In genomic region chr16:37676024-37676676, GRCm38 (mm10) we compare ENCODE assay signal across 8 mouse cellular contexts. TPM values are rescaled to one million over a fixed set of nuclear protein-coding genes. Genes with fewer than 3 reads are reported as not detected.
DNase-seq lines count a peak whose midpoint lies in the region; ATAC-seq and TF ChIP-seq lines count a peak whose summit lies in the region.

No protein-coding gene starts in this region.

- peak overlapping the region; percentile 11; the same call in 1 of the 2 replicates for H3K4me3 ChIP-seq in heart, embryonic 13.5 days
- peak overlapping the region; percentile 26 for H3K4me3 ChIP-seq in brown adipose tissue, adult 24 weeks (ENCODE audit: insufficient read depth, low read depth, low read length)
- no peak overlapping the region; the same call in 1 of the 2 replicates for H3K4me3 ChIP-seq in heart, postnatal 0 days (ENCODE audit: low read depth, low read length)
- peak overlapping the region; percentile 19; the same call in 1 of the 2 replicates for H3K4me3 ChIP-seq in neural tube, embryonic 15.5 days (replicated peaks)

- no peak for DNase-seq in heart, postnatal 14 days
- DNase-seq in heart, postnatal 0 days (ENCODE audit: low spot score) = no peak
- peak; percentile 46 to 55 for DNase-seq in layer of hippocampus, postnatal 10 days (ENCODE audit: low spot score in 2 of 2)
- no peak for DNase-seq in spleen, postnatal 4 days (ENCODE audit: low spot score in 2 of 2)
- DNase-seq in thymus, postnatal 0 days (ENCODE audit: low spot score) = no peak

- H3K27ac ChIP-seq in heart, embryonic 13.5 days (replicated peaks) = no peak overlapping the region
- peak overlapping the region; percentile 35; the same call in 1 of the 2 replicates for H3K27ac ChIP-seq in brown adipose tissue, adult 24 weeks (replicated peaks; ENCODE audit: low read depth, low read length)
- H3K27ac ChIP-seq in heart, postnatal 0 days (ENCODE audit: low read depth) = no peak overlapping the region
- peak overlapping the region; percentile 45; the same call in 1 of the 2 replicates for H3K27ac ChIP-seq in neural tube, embryonic 15.5 days (replicated peaks)

- H3K4me1 ChIP-seq in heart, embryonic 13.5 days = no peaks in the 10 kb centered on the region
- no peaks in the 10 kb centered on the region for H3K4me1 ChIP-seq in brown adipose tissue, adult 24 weeks (ENCODE audit: control insufficient read depth, insufficient read depth, insufficient read length, low read length)
- H3K4me1 ChIP-seq in heart, postnatal 0 days (ENCODE audit: control insufficient read depth, insufficient read depth) = no peaks in the 10 kb centered on the region
- H3K4me1 ChIP-seq in neural tube, embryonic 15.5 days = peaks cover 17% of the 10 kb centered on the region

- WGBS in heart, embryonic 13.5 days = 54% methylated on average over 17 of the region's 17 CpGs
- WGBS in heart, postnatal 0 days = 53% methylated on average over 17 of the region's 17 CpGs
- 28% methylated on average over 17 of the region's 17 CpGs for WGBS in neural tube, embryonic 15.5 days

- no peaks in the 10 kb centered on the region for H3K9me3 ChIP-seq in heart, embryonic 13.5 days
- no peaks in the 10 kb centered on the region for H3K9me3 ChIP-seq in heart, postnatal 0 days (replicated peaks; ENCODE audit: control insufficient read depth, low read length)
- H3K9me3 ChIP-seq in neural tube, embryonic 15.5 days (replicated peaks) = no peaks in the 10 kb centered on the region

- peak overlapping the region; percentile 54 for H3K4me2 ChIP-seq in heart, embryonic 13.5 days
- peak overlapping the region; percentile 27; the same call in 1 of the 2 replicates for H3K4me2 ChIP-seq in heart, postnatal 0 days (ENCODE audit: low read depth, low read length)
- peak overlapping the region; percentile 49 for H3K4me2 ChIP-seq in neural tube, embryonic 15.5 days

- TF ChIP-seq CTCF in heart, postnatal 0 days (IDR thresholded peaks at IDR 0.05; ENCODE audit: low read depth) = no peak

- intact Hi-C loops in heart, postnatal 14 days (cut with DNase I) = no loop called here

- no peak for TF ChIP-seq EP300 in heart, postnatal 0 days (IDR thresholded peaks at IDR 0.05; ENCODE audit: low read depth)

- ATAC-seq in heart, embryonic 13.5 days (ENCODE audit: extremely low read depth, insufficient number of reproducible peaks, low FRiP score, low TSS enrichment) = no peak
- no peak for ATAC-seq in heart, postnatal 0 days (ENCODE audit: insufficient read depth, low read depth)
- ATAC-seq in neural tube, embryonic 15.5 days (ENCODE audit: low FRiP score) = peak; percentile 91

- H3K36me3 ChIP-seq in heart, embryonic 13.5 days = no peaks in the 10 kb centered on the region
- no peaks in the 10 kb centered on the region for H3K36me3 ChIP-seq in heart, postnatal 0 days (replicated peaks; ENCODE audit: control insufficient read depth, insufficient read depth, low read length)
- no peaks in the 10 kb centered on the region for H3K36me3 ChIP-seq in neural tube, embryonic 15.5 days

- peak overlapping the region; percentile 47; the same call in 1 of the 2 replicates for H3K9ac ChIP-seq in heart, embryonic 13.5 days
- H3K9ac ChIP-seq in heart, postnatal 0 days (replicated peaks; ENCODE audit: low read depth, low read length) = no peak overlapping the region
- H3K9ac ChIP-seq in neural tube, embryonic 15.5 days (replicated peaks) = peak overlapping the region; percentile 30; the same call in 1 of the 2 replicates

- H3K27me3 ChIP-seq in heart, embryonic 13.5 days (replicated peaks) = no peaks in the 10 kb centered on the region
- H3K27me3 ChIP-seq in heart, postnatal 0 days (ENCODE audit: control insufficient read depth, insufficient read depth, low read length) = no peaks in the 10 kb centered on the region
- no peaks in the 10 kb centered on the region for H3K27me3 ChIP-seq in neural tube, embryonic 15.5 days (replicated peaks)

RNA-seq across cellular contexts. Expression of gene Ndufb4, which starts 21.9 kb away (rescaled TPM):
- 69.4 and 84.7 TPM in 2 replicates for polyA plus RNA-seq in heart, embryonic 13.5 days (2015; fragmentation: Nextera tagmentation; extraction: Ambion mirVana)
- 100 to 1,000 TPM; 124 to 140 TPM for total RNA-seq in heart, postnatal 14 days (2021)
- 800 and 1,040 TPM in 2 replicates for polyA plus RNA-seq in brown adipose tissue, adult 24 weeks (2012; ENCODE audit: insufficient read depth, insufficient read length, missing spikeins)
- total RNA-seq in heart, postnatal 0 days (2014; rRNA removed; ENCODE audit: low replicate concordance) = 98.7 and 107 TPM in 2 replicates
- polyA plus RNA-seq in heart, postnatal 0 days (2015; fragmentation: Nextera tagmentation; extraction: Ambion mirVana) = 242 and 274 TPM in 2 replicates
- 10 to 100 TPM; 52.8 to 88.1 TPM for total RNA-seq in layer of hippocampus, postnatal 10 days (2021)
- 60.2 and 69.7 TPM in 2 replicates for polyA plus RNA-seq in neural tube, embryonic 15.5 days (2015; fragmentation: Nextera tagmentation; extraction: Ambion mirVana)
- polyA plus RNA-seq in thymus, postnatal 0 days (2015; fragmentation: Nextera tagmentation; extraction: Ambion mirVana) = 93.4 and 93.7 TPM in 2 replicates

Comparison
In these comparisons a context has a peak if more than half of its experiments do, and no peak if none do; other contexts are left out.
1. H3K27ac ChIP-seq: peak in brown adipose tissue, adult 24 weeks (single experiment) and neural tube, embryonic 15.5 days (single experiment); none in heart, embryonic 13.5 days (single experiment) and heart, postnatal 0 days (single experiment).
2. DNase-seq: peak in layer of hippocampus, postnatal 10 days (2 of 2); none in heart, postnatal 14 days (0 of 2), heart, postnatal 0 days (single experiment), spleen, postnatal 4 days (0 of 2) and thymus, postnatal 0 days (single experiment).
3. Peak in every context shown above with its lines, with median percentiles within 50 percentile points of each other: H3K4me2 ChIP-seq.